Mouse (Mus musculus) adrenal gland, adult (tissue): ENCODE measurements at regions not wholly inside any gene's neighbourhood (a gene's known extent, or its start where the extent isn't known, plus 50 kb on each side); places are given as distances from the start of the nearest gene placed in this dataset.

Experiments
- DNase-seq, 2 experiments: peaks; one replicate each; pipeline ENCODE4 v3.0.0; 2022 to 2023; ENCODE audit warnings: low spot score in 1 of 2; ENCODE audit not compliant: inconsistent age in 2 of 2

DNA sequence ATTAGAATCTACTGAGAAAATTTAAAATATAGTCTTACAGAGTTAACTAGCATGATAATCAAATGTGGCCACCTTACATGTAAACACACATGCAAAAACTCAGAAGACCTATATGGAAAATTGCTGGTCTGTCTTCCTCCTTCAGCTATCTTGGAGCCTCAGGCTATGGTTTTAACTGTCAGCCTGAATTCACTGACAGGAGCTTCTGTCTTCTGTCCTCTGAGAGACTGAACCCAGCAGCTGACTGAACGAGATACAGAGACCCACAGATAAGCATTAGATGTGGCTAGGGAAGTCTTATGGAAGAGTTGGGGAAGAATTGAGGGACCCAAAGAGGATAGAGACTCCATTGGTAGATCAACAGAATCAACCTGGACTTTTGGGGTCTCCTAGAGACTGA is 360.0 kb upstream of the Meox2 start:
- no peak for DNase-seq

DNA sequence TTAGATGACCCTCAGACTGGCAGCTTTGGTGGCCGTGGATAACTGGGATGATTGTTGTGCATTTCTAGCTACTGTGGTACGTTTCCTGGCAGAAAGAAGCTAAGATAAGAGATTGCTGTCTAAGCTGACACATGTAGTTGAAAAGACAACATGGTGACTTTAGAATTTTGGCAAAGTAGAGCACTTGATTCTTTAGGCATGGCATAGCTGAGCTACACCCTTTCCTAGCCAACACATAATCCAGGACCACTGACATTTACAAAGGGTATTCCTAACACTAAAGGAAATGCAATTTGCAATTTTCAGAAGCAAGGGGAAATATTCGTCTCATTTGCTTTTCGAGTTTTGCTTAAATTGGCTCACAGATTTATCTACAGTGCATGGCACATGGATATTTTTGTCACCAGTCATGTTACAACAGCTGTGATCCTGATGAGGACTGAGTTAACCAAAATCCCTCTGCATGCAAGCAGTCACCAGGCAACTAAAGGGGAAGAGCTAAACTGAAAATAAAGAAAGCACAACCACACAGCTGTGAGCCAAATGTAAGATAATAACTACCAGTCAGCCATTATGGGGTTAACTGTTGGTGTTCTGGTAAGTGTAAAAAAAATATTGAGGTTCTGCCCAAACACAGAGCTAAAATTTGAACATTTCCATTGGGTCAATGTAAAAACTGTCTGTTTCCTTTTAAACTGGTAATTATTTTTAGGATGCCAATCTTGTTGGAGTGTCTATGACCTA is 342.9 kb upstream of the Meox2 start:
- DNase-seq, result no peak

DNA sequence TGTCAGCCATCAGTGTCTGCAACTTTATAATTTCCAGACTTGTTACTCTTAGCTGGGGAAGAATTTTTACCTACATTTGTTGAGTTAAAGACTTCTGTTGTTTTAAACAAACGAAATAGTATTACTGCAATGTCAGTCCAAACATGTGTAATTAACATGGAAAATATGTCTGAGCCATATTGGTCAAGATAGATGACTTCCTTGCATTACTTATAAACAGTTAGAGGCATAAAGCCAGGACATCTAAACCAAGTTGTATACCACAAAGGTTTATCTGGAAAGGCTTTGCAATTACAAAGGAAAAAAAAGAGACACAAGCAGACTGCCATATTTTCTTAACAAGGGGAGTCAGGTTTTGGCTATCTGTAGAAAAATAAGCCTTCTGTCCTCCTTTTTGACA is 342.2 kb upstream of the Meox2 start:
- DNase-seq, result no peak

DNA sequence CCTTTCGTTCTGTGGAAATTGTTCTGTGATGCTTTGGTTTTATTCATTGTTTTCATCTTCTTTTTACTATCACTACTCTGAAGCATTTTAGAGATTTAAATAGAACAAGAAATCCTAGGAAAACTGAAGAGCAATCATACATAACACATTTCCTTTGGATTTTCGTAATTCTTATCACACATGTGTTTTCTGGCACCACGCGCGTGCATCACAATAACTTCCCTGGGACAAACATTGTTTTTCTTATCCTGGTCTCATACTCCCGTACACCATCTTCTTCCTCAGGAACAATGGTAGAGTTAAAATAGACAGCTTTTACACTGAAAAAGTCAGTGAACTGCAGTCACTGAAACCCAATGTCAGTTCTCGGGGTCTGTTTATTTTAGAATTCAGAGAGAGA is 327.6 kb upstream of the Meox2 start:
- no peak for DNase-seq

DNA sequence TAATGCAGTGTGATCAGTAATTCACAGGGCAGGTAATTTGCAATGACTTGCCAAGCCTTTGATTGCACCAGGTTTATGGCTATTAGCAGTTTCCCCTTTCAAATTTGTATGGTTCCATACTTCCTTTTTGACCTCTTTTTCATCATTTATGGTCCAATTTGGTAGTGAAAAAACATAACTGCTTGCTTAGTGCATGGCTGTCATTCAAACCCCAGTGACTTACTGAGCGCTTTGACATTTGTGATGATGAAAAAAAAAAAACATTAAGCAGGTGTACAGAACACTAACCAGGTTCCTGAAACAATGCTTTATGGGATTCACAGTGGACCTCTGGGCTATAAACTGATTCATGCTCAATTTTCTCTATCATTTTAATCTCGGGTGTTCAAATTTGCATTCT is 317.5 kb upstream of the Meox2 start:
- no peak for DNase-seq

DNA sequence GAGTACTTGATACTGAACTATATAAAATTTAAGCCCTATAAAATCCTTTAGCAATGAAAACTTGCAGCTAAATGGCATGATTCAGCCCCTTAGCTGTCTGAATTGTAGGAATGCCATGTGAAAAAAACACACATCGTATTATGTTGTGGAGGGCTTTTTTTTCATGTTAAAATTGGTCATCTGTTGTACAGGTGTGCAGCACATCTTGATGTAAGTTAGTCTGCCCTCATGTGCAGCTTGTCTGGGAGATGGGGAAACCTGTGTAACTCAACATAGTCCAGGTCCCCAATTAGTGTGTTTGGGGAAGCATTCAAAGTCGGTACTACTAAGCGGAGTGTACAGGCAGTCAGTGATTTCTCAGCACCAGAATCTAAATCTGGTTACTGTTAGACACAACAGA is 316.9 kb upstream of the Meox2 start:
- DNase-seq, result no peak

DNA sequence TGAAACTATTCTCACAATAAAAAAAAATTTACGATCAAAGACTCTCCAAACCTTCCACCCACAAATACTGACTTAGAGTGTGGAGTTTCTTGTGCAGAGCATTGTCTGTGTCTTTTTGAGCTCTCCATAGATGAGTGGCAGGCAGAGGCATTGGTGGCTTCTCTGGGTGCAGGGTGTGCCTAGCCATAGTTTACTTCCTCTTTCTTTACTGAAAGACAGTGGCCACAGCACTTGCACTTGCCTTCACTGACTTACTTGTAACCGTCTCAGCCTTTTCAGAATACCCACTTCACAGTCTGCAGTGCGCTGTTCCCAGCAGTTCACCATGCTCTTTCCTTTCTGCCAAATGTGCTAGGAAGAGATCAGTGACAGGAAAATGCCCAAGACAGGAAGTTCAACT is 316.1 kb upstream of the Meox2 start:
- DNase-seq, result no peak

DNA sequence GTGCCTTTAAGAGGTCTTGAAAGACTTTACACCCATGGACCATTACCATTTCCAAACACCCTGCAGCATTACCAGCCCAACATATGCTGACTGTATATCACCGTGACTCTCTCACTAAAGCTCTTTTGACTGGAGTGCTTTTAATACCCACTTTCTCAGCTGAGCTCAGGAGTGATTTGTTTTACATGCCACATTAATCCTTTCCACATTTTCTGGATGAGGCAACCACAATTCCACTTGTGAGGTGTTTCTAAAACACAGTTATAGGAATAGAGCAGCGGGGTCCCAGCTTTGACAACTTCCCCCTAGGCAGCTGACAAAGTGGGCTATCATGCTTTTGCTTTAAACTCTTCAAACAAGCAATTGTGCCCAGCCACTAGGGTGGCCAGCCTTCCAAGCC is 314.5 kb upstream of the Meox2 start:
- no peak for DNase-seq

DNA sequence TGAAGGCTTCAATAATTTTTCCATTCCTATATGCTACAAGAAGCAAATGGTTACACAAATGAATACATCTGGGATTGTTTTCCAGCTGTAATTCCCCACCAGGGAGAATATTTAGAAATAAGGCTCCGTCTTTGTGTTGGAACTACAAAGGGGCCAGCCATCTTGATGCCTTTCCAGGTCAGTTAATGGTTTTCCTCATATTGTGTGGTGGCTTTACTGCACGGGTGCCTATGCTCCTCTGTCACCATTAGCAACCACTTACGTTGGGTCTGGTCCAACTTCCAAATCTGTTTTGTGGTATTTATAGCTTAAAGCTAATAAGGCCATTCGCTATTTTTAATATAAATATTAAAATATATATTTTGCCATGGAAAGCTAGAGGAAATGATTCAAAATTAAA is 312.1 kb upstream of the Meox2 start:
- no peak for DNase-seq

DNA sequence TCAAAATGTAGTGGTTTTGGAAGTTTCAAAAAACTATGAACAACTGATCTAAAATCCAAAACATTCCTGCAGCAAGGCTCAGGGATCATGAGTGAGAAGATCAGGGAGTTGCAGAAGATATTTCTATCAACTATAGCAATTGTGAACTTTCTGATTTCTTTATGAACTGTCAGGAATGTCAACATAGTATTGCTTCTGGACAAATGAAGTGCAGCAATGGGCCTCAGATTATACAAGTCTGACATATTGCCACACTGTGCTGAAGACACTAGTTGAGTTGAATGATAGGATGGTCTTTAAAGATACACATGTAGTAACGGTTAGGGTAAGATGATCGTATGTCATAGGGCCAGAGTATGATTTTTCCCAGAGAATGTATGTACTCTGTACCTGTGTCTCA is 290.4 kb upstream of the Meox2 start:
- DNase-seq, result no peak

DNA sequence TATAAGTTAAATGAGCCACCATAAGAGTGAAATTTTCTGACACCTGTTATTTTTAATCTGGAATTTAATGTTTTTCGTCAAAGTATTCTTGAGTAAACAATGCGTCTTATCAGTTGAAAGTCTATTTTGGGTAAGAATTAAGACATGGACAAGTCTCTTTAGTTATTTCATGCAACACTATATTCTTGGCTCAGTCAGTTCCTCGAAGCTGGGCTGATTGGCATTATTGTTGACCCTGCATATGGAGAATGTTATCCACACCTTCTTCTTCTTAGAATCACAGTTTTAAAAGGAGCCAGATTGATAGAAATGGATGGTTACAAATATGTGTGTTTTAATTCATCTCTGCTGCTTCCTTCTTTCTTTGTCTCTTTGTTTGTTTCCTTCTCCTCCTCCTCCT is 289.5 kb upstream of the Meox2 start:
- DNase-seq, result no peak

DNA sequence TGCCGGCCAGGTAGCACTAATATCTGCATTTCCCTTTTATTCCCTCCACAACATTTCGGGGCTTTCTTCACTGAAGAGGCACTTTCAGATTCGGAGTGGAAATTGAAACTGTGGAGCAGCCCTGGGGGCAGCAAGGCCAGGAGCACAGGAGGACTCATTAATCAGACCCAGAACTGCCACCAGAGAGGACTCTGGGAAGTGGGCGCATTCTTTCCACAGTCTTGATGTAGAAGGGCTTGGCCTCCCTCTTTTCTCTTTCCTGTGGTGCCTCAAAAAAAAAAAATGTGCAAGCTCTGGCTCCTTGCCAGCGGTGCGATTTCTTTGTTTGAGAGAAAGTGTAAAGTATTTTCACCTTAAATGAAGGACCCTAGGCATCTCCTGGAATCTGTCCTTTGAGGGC is 281.6 kb upstream of the Meox2 start:
- no peak for DNase-seq

DNA sequence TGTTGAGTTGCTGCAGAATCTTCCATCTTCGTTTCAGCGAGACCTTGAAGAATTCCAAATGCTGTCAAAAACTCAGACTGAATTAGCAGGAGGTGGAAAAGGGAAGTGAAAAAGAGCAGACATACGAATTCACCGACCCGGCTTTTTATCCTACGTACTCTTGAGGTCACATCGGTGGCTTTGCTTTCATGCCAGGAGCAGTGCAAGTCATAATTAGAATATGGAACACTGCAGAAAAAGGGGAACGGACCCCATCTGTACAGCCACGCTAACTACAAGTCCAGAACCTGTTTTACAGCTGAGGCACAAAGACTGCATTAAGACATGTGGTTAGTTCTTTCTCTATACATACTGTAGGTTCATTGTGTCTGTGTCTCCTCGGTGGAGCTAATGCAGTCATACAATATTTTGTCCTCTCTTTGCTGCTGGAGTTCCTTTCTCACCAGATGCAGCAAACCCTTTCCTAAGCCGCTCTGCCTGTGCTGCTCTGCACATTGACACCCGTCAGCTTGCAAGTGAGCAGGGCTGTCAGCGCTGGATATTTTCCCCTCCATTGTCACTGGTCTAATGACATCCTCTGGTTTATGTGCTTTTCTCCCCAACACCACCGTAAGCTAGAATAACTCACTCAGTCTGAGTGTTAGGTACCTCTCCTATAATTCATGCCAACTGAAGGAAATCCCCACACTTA is 276.9 kb upstream of the Meox2 start:
- DNase-seq, result no peak

DNA sequence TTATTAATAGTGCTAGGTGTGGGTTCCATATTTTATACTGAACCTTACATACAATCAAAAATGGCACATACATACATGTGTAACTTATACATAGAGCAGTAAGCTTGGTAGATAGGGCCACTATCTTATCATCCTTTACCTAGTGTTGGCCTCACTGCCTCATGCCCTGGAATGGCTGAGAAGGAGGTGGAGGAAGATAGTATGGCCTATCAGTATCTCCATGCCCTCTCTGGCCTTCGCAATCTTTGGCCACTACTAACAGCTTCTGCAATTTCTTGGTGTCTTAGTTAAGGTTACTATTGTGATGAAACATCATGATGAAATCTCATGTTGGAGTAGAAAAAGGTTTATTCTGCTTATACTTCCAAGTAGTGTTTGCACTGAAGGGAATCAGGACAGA is 265.4 kb upstream of the Meox2 start:
- DNase-seq, result no peak

DNA sequence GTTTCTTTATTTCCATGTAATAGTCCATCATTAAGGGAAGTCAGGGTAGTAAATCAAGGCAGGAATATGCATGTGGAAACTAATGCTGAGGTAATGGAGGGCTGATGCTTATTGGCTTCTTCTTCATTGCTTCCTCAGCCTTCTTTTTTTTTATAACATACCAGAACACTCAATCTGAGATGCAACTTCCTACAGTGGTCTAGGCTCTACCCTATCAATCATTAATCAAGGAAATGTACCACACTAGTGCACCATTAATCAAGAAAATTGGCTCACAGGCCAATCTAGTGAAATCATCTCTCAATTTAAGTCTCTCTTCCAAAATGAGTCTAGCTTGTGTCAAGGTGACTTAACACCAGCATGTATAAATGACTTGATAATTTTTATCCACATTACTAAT is 263.2 kb upstream of the Meox2 start:
- no peak for DNase-seq

DNA sequence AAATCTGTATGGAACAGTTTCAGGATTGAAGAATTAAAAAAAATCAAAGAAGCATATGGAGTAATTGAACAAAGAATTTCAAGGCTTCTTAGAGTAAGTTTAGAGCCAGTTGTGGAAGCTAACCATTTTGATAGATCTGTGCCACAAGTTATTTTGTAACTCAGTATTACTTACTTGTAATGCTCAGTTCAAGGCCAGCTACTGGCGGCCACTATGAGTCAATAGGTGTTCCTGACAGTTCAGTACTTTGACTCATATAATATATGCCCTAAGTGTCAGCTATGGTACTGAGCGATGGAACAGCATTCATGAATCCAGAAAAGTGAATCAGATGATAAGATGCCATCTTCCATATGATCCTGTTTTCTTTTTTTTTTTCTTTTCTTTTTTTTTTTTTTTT is 259.3 kb upstream of the Meox2 start:
- peak; percentile 59 to 77 for DNase-seq

DNA sequence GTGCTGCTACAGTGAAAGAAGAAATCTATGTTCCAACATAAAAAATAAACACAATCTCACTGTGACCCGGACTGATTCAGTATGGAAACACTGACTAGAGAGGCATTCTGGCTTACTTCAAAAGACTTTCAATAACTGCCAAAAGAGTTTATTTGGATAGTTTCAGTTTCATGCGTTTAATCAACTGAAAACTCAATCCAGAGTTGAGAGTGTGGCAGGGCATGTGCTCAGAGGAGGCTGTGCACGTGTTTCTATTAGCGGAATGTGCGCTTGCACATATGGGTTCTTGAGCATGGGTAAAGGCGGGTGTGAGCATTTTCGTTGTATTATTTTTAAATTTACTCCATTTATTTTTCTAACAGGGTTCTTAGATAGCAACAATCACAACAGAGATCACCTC is 245.2 kb upstream of the Meox2 start:
- DNase-seq, result no peak

DNA sequence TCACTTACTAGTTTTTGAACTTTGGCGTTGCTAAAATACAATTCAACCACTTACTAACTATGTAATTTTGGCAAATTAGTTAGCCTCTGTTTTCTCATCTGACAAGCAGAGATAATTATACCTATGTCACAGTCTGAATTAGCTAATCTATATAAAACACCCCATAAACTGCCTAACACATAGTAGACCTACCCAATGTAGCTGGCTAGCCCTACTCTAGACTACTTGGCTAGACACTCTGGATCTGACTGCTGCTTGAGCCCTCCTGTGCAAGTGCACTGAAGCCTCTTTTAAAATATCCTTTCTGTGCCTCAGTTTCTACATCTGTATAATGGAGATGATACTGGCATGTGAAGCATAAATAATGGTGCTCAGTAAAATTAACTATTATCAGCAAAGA is 227.6 kb upstream of the Meox2 start:
- DNase-seq, result no peak

DNA sequence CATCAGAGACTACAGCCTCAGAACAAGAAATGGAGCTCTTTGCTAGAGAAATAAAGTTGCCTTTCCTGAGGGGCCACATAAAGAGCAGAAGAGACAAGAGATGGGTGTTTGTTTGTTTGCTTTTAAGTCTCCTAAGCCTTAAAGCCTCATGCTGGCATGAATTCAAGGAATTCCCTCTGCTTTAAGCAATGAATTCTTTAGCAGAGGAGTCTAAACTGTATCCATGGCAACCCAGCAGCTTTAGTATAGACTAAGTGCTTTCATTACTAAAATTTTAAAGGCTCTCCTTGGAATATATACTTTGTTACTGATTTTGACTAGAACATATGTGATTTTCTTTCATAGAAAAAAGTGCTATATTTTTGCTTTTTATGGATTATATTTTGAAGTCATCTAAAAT is 195.0 kb upstream of the Meox2 start:
- DNase-seq, result no peak

DNA sequence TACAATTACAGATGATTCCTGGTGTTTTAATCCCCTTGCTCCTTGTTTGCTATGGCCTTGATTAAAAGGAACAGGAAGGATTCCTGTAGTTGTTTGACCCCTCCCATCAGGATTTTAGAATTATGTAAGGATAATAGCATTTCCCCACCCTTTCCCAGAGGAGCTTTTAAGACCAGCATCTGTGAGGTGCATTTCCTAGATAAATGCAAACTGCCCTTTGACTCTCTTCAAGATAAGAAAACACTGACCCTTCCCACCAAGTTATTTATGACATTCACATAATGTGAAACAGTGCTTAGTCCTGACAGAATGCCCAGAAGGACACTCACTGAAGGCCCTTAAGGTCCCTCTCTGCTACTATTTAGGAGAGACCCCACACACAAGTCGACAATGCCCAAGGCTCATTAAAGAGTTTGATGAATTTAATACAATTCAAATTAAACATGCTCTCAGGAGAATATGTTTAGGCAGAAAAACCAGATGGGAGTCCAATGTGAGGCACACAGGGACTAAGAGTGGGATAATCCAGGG is 190.7 kb upstream of the Meox2 start:
- no peak for DNase-seq

DNA sequence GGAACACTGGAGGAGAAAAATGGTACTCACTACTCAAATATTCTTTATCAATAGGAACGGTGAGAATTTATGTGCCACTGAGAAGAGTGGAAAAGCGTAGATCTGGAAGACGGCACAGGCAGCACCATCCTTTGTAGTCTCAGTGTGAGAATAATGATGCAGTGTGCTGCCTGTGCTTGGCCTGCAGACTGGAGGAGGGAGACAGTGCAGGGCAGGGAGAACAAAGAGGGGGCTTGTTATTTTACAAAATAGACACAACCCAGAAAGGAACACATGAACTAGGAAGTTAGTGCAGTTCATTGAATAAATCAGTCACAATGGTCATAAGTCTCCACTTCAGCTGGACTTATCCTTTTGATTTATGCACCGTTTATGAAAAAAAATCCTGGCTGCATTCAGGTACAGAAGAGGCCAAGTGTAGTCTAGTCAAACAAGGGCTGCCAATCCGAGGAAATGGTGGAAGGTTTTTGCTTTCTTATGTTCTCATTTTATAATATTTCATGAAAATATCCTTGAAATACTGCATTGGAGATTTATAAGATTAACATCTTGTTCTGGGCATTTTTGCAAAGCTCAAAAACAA is 190.0 kb upstream of the Meox2 start:
- no peak for DNase-seq

DNA sequence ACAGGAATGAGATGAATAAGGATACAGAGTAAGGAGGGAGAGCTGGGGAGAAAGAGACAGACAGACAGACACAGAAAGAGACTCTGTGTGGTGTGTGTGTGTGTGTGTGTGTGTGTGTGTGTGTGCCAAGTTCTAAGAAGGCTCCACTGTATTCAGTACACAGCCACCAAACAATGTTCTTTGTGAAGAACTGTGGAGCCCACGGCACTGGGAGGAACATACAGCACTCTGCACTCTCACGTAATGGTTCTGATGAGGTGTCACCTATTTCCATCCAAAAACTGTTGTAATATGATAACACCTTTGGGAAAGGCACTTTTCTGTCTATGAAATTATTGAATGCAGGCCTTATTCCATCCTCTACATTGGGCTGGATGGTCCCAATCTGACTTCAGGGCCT is 184.8 kb upstream of the Meox2 start:
- no peak for DNase-seq
